Mouse (Mus musculus) liver, embryonic 13.5 days (tissue): ENCODE data around the gene Ccsap. TPM values are rescaled to one million over a fixed set of nuclear protein-coding genes. Genes with fewer than 3 reads are reported as not detected.
A peak's percentile ranks its signal among the peaks of the same experiment; 100 is the strongest.

Source experiments
- ATAC-seq: fragments of 200-750 bp; cut with Nextera tagmentation; 2 replicates; pipeline ENCODE4 v1.8.0; 2017; ENCODE audit warnings: low read depth, mild to moderate bottlenecking, moderate number of reproducible peaks, moderate library complexity
- DNase-seq: peaks from one replicate; pipeline ENCODE4 v3.0.0; 2022
- H3K27ac ChIP-seq: fragments of 300-500 bp; sonication (generic); 2 replicates; pipeline ENCODE4 v1.5.1; 2015; ENCODE audit warnings: moderate library complexity, mild to moderate bottlenecking, inconsistent platforms
- H3K27me3 ChIP-seq: fragments of 300-500 bp; sonication (generic); 2 replicates; pipeline ENCODE4 v1.6.1; 2015; ENCODE audit warnings: mild to moderate bottlenecking, inconsistent platforms
- H3K36me3 ChIP-seq: fragments of 300-500 bp; sonication (generic); 2 replicates; pipeline ENCODE4 v1.6.1; 2015; ENCODE audit warnings: mild to moderate bottlenecking, inconsistent platforms
- H3K4me1 ChIP-seq: fragments of 300-500 bp; sonication (generic); replicated peaks from 2 replicates; pipeline ENCODE4 v1.6.1; 2015; ENCODE audit warnings: inconsistent platforms
- H3K4me2 ChIP-seq: fragments of 300-500 bp; sonication (generic); 2 replicates; pipeline ENCODE4 v1.6.1; 2015; ENCODE audit warnings: inconsistent platforms, mild to moderate bottlenecking, moderate library complexity
- H3K4me3 ChIP-seq: fragments of 300-500 bp; sonication (generic); replicated peaks from 2 replicates; pipeline ENCODE4 v1.5.1; 2015; ENCODE audit warnings: mild to moderate bottlenecking, inconsistent platforms
- H3K9ac ChIP-seq: fragments of 300-500 bp; sonication (generic); 2 replicates; pipeline ENCODE4 v1.6.1; 2015; ENCODE audit warnings: mild to moderate bottlenecking, inconsistent platforms
- H3K9me3 ChIP-seq: fragments of 300-500 bp; sonication (generic); replicated peaks from 2 replicates; pipeline ENCODE4 v1.6.1; 2016; ENCODE audit warnings: inconsistent platforms
- WGBS: fragments of 180-500 bp; shearing (Covaris S2); methylation state at CpG from one replicate; pipeline ENCODE4 v1.1.7; 2015; ENCODE audit not compliant: insufficient replicate concordance; 5-methylcytosine and 5-hydroxymethylcytosine counted together
- polyA plus RNA-seq: library from polyadenylated mRNA; unstranded; fragments of >200 nt; fragmentation: Nextera tagmentation; extraction: Ambion mirVana; gene quantifications from 2 replicates; pipeline ENCODE4 v1.2.1, GENCODE M21; 2015

The Ccsap gene
- polyA plus RNA-seq, 1 experiment from 2014 or later: 2.3 TPM

- Histone ChIP-seq H3K4me1 (no peaks in the 10 kb centered on the region), H3K27ac (no peak overlapping the region), H3K9me3 (no peaks in the 10 kb centered on the region), H3K27me3 (peaks cover 3% of the 10 kb centered on the region; the same call in 1 of the 2 replicates), H3K36me3 (no peaks in the 10 kb centered on the region), H3K4me2 (no peak overlapping the region), H3K4me3 (no peak overlapping the region), H3K9ac (no peak overlapping the region)
- ATAC-seq (no peak), DNase-seq (no peak)
- 59% methylated on average over 2 of the region's 2 CpGs for WGBS
Measured at GRCm38 (mm10) chr8:123877865-123878264, 17.9 kb upstream of the Ccsap start.

DNA sequence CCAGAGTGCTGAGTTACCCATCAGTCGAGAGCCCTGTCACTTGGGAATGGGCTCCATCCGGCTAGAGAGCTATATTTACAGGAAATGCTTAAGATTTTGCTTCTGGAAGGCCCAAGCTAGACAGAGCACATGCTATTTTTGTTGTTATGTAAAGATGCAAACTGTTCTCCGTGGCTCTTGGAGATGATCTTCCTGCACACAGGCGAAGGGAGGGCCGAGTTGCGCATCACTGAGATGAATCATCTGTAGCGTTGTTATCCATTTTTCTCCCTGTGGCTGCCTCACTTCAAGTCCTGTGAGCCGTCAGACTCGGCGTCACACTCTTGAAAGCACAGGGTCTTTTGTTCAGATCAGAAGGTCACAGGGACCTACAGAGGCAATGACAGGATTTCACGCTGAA lies 14.3 kb upstream of the Ccsap start:
- ATAC-seq (no peak), DNase-seq (no peak)
- Histone ChIP-seq H3K4me3 (no peak overlapping the region), H3K27ac (no peak overlapping the region), H3K9ac (no peak overlapping the region), H3K9me3 (no peaks in the 10 kb centered on the region), H3K36me3 (no peaks in the 10 kb centered on the region), H3K4me1 (no peaks in the 10 kb centered on the region), H3K27me3 (no peaks in the 10 kb centered on the region), H3K4me2 (no peak overlapping the region)
- whole genome bisulfite sequencing: 68% methylated on average over 11 of the region's 11 CpGs

GRCm38 (mm10) chr8:123873364-123873763 lies 13.4 kb upstream of the Ccsap start:
- no peak overlapping the region for H3K4me3 ChIP-seq
- no peaks in the 10 kb centered on the region for H3K9me3 ChIP-seq
- 57% methylated on average over 6 of the region's 6 CpGs for WGBS
- no peaks in the 10 kb centered on the region for H3K36me3 ChIP-seq
- H3K4me1 ChIP-seq: no peaks in the 10 kb centered on the region
- H3K9ac ChIP-seq: no peak overlapping the region
- no peak overlapping the region for H3K27ac ChIP-seq
- no peaks in the 10 kb centered on the region for H3K27me3 ChIP-seq
- H3K4me2 ChIP-seq: no peak overlapping the region
- ATAC-seq (no peak), DNase-seq (no peak)

- H3K4me2 ChIP-seq: no peak overlapping the region
- H3K36me3 ChIP-seq: no peaks in the 10 kb centered on the region
- DNase-seq: no peak
- H3K9ac ChIP-seq: no peak overlapping the region
- no peak overlapping the region for H3K4me3 ChIP-seq
- WGBS: 69% methylated on average over 9 of the region's 9 CpGs
- H3K4me1 ChIP-seq: no peaks in the 10 kb centered on the region
- no peak for ATAC-seq
- H3K27ac ChIP-seq: no peak overlapping the region
- H3K27me3 ChIP-seq: peaks cover 4% of the 10 kb centered on the region; the same call in 1 of the 2 replicates
- H3K9me3 ChIP-seq: no peaks in the 10 kb centered on the region
Measured at GRCm38 (mm10) chr8:123872048-123872447, 12.0 kb upstream of the Ccsap start.

GRCm38 (mm10) chr8:123866971-123867370 lies 7.0 kb upstream of the Ccsap start:
- peaks cover 41% of the 10 kb centered on the region for H3K27me3 ChIP-seq
- no peak overlapping the region for H3K9ac ChIP-seq
- H3K4me3 ChIP-seq: no peak overlapping the region
- DNase-seq (no peak), ATAC-seq (no peak)
- no peaks in the 10 kb centered on the region for H3K36me3 ChIP-seq
- no peak overlapping the region for H3K27ac ChIP-seq
- no peaks in the 10 kb centered on the region for H3K9me3 ChIP-seq
- no peaks in the 10 kb centered on the region for H3K4me1 ChIP-seq
- 38% methylated on average over 5 of the region's 5 CpGs for WGBS
- no peak overlapping the region for H3K4me2 ChIP-seq

GRCm38 (mm10) chr8:123865786-123866185 lies 5.8 kb upstream of the Ccsap start:
- no peaks in the 10 kb centered on the region for H3K4me1 ChIP-seq
- no peak overlapping the region for H3K9ac ChIP-seq
- DNase-seq: no peak
- H3K9me3 ChIP-seq: no peaks in the 10 kb centered on the region
- no peak for ATAC-seq
- 78% methylated on average over 7 of the region's 7 CpGs for WGBS
- peaks cover 50% of the 10 kb centered on the region for H3K27me3 ChIP-seq
- no peaks in the 10 kb centered on the region for H3K36me3 ChIP-seq
- H3K4me3 ChIP-seq: no peak overlapping the region
- H3K4me2 ChIP-seq: no peak overlapping the region
- H3K27ac ChIP-seq: no peak overlapping the region

DNA sequence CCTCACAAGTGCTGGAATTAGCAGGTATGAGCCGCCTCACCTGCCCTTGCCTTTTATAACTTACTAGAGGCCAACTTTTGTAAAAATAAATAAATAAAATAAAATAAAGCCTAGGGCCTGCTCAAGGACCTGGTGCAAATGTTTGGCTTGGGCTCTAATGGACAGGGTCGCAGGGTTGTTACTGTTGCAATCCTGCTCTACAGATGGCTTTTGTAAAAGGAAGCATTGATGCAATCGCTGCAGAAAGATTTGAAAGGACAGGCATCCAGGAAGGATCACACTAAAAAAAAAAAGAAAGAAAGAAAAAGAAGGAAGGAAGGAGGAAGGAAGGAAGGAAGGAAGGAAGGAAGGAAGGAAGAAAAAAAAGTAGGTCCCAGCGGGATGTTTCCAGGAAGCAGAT lies 377 bp upstream of the Ccsap start:
- H3K27ac ChIP-seq: no peak overlapping the region
- H3K4me2 ChIP-seq: peak overlapping the region; percentile 96
- WGBS: 59% methylated on average over 4 of the region's 4 CpGs
- H3K27me3 ChIP-seq: peaks cover 51% of the 10 kb centered on the region
- no peaks in the 10 kb centered on the region for H3K36me3 ChIP-seq
- H3K4me3 ChIP-seq: peak overlapping the region; percentile 98
- peaks cover 29% of the 10 kb centered on the region for H3K4me1 ChIP-seq
- H3K9me3 ChIP-seq: no peaks in the 10 kb centered on the region
- no peak overlapping the region for H3K9ac ChIP-seq
- no peak for DNase-seq
- no peak for ATAC-seq

DNA sequence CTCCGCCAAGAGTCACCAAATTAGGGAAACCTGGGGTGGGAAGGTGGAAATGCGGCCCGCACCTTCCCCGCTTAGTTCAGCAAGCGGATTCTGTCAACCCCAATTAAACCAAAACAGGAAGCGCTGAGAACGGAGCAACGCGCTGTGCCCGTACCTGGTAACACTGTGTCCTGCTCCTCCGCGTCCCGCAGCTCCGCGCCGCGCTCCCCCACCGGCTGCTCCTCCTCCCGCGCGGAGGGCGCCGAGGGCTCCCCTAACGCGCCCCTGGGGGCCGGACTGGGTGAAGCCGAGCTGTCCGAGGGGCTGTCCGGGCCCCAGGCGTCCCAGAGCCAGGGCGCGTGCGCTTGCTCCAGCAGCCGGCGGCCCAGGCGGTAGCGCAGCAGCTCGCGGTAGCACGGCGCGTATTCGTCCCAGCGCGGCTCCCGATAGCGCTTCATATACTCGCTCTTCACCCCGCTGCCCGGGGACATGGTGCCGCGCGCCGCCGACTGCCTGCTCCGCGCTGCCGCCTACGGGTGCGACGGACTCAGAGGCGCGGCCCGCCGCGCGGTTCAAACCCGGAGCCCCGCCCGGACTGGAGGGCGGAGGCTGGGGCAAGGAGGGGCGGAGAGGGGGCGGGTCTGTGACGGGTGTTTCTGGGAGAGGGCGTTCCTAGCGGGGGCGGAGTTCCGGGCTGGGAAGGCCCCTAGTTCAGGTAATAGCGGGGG lies 915 bp downstream of the Ccsap start:
- H3K4me3 ChIP-seq: peak overlapping the region; percentile 98
- H3K27me3 ChIP-seq: peaks cover 42% of the 10 kb centered on the region
- peak overlapping the region; percentile 97 for H3K9ac ChIP-seq
- H3K27ac ChIP-seq: peak overlapping the region; percentile 92
- peak; percentile 98 for ATAC-seq
- H3K36me3 ChIP-seq: no peaks in the 10 kb centered on the region
- H3K9me3 ChIP-seq: no peaks in the 10 kb centered on the region
- peak; percentile 94 for DNase-seq
- peak overlapping the region; percentile 96 for H3K4me2 ChIP-seq
- under 1% methylated on average over 79 of the region's 79 CpGs for WGBS
- peaks cover 37% of the 10 kb centered on the region for H3K4me1 ChIP-seq

GRCm38 (mm10) chr8:123858574-123858940 lies 1.5 kb downstream of the Ccsap start:
- WGBS: 0% methylated on average over 17 of the region's 17 CpGs
- DNase-seq (peak; percentile 22), ATAC-seq (no peak)
- Histone ChIP-seq H3K9me3 (no peaks in the 10 kb centered on the region), H3K4me2 (peak overlapping the region; percentile 96), H3K4me1 (peaks cover 37% of the 10 kb centered on the region), H3K27me3 (peaks cover 37% of the 10 kb centered on the region), H3K4me3 (peak overlapping the region; percentile 98), H3K27ac (peak overlapping the region; percentile 92), H3K36me3 (no peaks in the 10 kb centered on the region), H3K9ac (peak overlapping the region; percentile 97)

GRCm38 (mm10) chr8:123857361-123857760 lies 2.6 kb downstream of the Ccsap start:
- Histone ChIP-seq H3K4me1 (peaks cover 37% of the 10 kb centered on the region), H3K27me3 (peaks cover 25% of the 10 kb centered on the region), H3K4me2 (peak overlapping the region; percentile 96), H3K36me3 (no peaks in the 10 kb centered on the region), H3K27ac (no peak overlapping the region), H3K9me3 (no peaks in the 10 kb centered on the region), H3K4me3 (peak overlapping the region; percentile 98), H3K9ac (peak overlapping the region; percentile 97; the same call in 1 of the 2 replicates)
- DNase-seq: no peak
- ATAC-seq: no peak
- 61% methylated on average over 3 of the region's 3 CpGs for WGBS

DNA sequence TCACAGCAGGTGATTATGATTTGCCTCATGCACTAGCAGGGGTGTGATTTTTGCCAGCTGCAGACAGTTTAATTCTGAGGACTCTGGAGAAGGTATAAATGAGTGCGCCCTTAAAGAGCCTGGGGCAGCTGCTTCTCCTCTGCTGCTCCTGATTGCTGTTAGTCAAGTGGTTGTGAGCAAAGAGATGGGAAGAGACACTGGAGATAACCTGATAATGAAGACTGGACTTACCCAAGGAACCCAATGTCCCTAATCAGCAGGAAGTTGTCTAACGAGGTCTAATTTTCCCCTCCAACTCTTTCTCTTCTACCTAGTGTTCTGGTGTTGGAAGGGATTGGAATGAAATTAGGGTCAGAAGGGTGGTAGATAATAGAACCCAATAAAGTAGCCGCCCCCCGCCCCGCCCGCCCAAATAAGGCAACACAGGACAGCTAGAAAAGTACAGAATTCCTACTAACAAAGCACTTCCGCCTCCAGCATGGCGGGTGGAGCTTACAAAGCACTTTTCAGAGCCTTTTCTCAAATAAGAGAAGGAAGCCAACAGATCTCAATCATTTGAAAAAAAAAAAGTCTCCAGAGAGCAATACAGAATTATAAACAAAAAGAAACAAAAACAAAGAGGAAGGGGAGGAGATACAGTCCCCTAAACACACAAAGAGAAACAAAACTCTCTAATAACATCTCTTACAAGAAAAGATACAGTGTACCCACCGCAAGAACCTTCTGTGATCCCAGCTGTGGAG lies 5.1 kb downstream of the Ccsap start:
- Histone ChIP-seq H3K4me3 (no peak overlapping the region), H3K27me3 (peaks cover 3% of the 10 kb centered on the region), H3K4me1 (peaks cover 36% of the 10 kb centered on the region), H3K27ac (no peak overlapping the region), H3K9ac (no peak overlapping the region), H3K36me3 (no peaks in the 10 kb centered on the region), H3K9me3 (no peaks in the 10 kb centered on the region), H3K4me2 (no peak overlapping the region)
- 65% methylated on average over 9 of the region's 9 CpGs for WGBS
- ATAC-seq (no peak), DNase-seq (no peak)
